ENCODE assay signal across 23 mouse cellular contexts in the genomic region with DNA sequence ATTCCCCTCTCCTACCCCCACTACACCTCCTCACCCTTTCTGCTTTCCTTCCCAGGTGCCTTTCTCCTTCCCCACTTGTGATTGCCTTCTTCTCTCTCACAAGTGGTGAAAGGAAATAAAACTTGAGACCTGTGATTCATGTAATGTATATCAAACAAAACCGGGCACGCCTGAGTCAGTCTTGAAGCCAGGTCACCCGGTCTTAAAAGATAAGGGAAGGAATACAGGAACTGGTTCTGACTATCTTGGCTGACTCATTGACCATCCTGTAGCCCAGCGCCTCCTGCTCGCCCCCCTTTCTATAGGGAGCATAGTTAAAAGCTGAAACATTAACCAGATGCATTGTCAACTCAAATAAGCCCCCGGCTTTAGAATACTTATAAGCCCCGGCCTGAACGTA.
"Had no signal": no experiment of that assay in that cellular context is flagged by ENCODE, and none has a peak within 500 bp of the region (broad histone marks: within the 10 kb centered on the region; RNA-seq: fewer than 3 reads in every experiment).

No protein-coding gene starts in this region.

- H3K27ac ChIP-seq: heart, adult 2 months; hindbrain, embryonic 10.5 days; hindbrain, embryonic 12.5 days; hindbrain, embryonic 14.5 days; intestine, embryonic 15.5 days; layer of hippocampus, adult 2 months; limb, embryonic 13.5 days; limb, embryonic 15.5 days had no signal

- H3K9ac ChIP-seq: hindbrain, embryonic 12.5 days; hindbrain, embryonic 14.5 days; intestine, embryonic 15.5 days; limb, embryonic 13.5 days; limb, embryonic 15.5 days had no signal

- H3K9me3 ChIP-seq: hindbrain, embryonic 10.5 days; hindbrain, embryonic 12.5 days; intestine, embryonic 15.5 days; limb, embryonic 13.5 days had no signal

- H3K4me3 ChIP-seq: heart, adult 2 months; hindbrain, embryonic 10.5 days; hindbrain, embryonic 12.5 days; intestine, embryonic 15.5 days; layer of hippocampus, adult 2 months; limb, embryonic 13.5 days; limb, embryonic 15.5 days had no signal

- DNase-seq: gastrocnemius, postnatal 14 days; gastrocnemius, postnatal 36 days; heart, adult 11 months; heart, adult 2 months; heart, postnatal 10 days; heart, postnatal 4 days; kidney, adult 18-20 months; kidney, adult 8-10 months; kidney, postnatal 10 days; kidney, postnatal 25 days; kidney, postnatal 4 days; left cerebral cortex, postnatal 4 days had no signal

- H3K4me1 ChIP-seq: hindbrain, embryonic 10.5 days; hindbrain, embryonic 12.5 days; intestine, embryonic 15.5 days; limb, embryonic 13.5 days; limb, embryonic 15.5 days had no signal

- H3K27me3 ChIP-seq: hindbrain, embryonic 12.5 days; intestine, embryonic 15.5 days; limb, embryonic 13.5 days; limb, embryonic 15.5 days had no signal

- H3K4me2 ChIP-seq: heart, embryonic 11.5 days; hindbrain, embryonic 12.5 days; hindbrain, embryonic 14.5 days; intestine, embryonic 15.5 days; limb, embryonic 13.5 days; limb, embryonic 15.5 days had no signal

- H3K36me3 ChIP-seq: hindbrain, embryonic 10.5 days; hindbrain, embryonic 12.5 days; intestine, embryonic 15.5 days; limb, embryonic 13.5 days; limb, embryonic 15.5 days had no signal

- ATAC-seq: hindbrain, embryonic 16.5 days; inflammation-experienced regulatory T-cells, adult 6 months; intestine, embryonic 15.5 days; intestine, postnatal 0 days had no signal
